ENCODE assay signal across 8 mouse cellular contexts in genomic region chr7:128610490-128610889, GRCm38 (mm10). TPM values are rescaled to one million over a fixed set of nuclear protein-coding genes. Genes with fewer than 3 reads are reported as not detected.
DNase-seq lines count a peak whose midpoint lies in the region; ATAC-seq and TF ChIP-seq lines count a peak whose summit lies in the region.

No protein-coding gene starts in this region.

- in situ Hi-C loops in CH12.LX (cut with MboI; ENCODE audit: low pct_ligation_motif_present, low pct_unique_long_range_greater_than_20kb, low sequenced_read_pairs), result no loop called here

- no peaks in the 10 kb centered on the region for H3K9me3 ChIP-seq in CH12.LX (replicated peaks; ENCODE audit: low read length)
- H3K9me3 ChIP-seq in heart, postnatal 0 days (replicated peaks; ENCODE audit: control insufficient read depth, low read length), result no peaks in the 10 kb centered on the region

- no peak for ATAC-seq in heart, postnatal 0 days (ENCODE audit: insufficient read depth, low read depth)
- ATAC-seq in megakaryocyte, adult 5-6 weeks (ENCODE audit: poor library complexity, severe bottlenecking), result 0 out of 2 replicates have a peak, but pooled peaks have one; percentile 1

- H3K79me2 ChIP-seq in CH12.LX (replicated peaks; ENCODE audit: control insufficient read depth, extremely low read depth, insufficient read depth, poor library complexity, severe bottlenecking), result no peaks in the 10 kb centered on the region

- H3K4me3 ChIP-seq in CH12.LX (replicated peaks in 1 of 3; ENCODE audit: low read depth in 2 of 3, low read length in 2 of 3, poor library complexity in 1 of 3), result no peak overlapping the region
- H3K4me3 ChIP-seq in heart, postnatal 0 days (ENCODE audit: low read depth, low read length), result peak overlapping the region; percentile 71

- TF ChIP-seq CTCF in CH12.LX (conservative IDR thresholded peaks at IDR 0.05 in 1 of 2, IDR thresholded peaks at IDR 0.05 in 1 of 2; ENCODE audit: low read depth in 2 of 2, low read length in 2 of 2), result no peak
- TF ChIP-seq CTCF in heart, postnatal 0 days (IDR thresholded peaks at IDR 0.05; ENCODE audit: low read depth), result no peak

- peak; percentile 82 for DNase-seq in heart, adult 11 months
- no peak for DNase-seq in heart, postnatal 4 days
- no peak for DNase-seq in CH12.LX (ENCODE audit: extremely low read depth)
- no peak for DNase-seq in heart, postnatal 0 days (ENCODE audit: low spot score)
- no peak for DNase-seq in right cerebral cortex, adult 18-20 months
- no peak for DNase-seq in frontal cortex, postnatal 25 days (ENCODE audit: low spot score in 2 of 2)
- no peak for DNase-seq in spleen, postnatal 10 days (ENCODE audit: low spot score in 2 of 2)

- no peaks in the 10 kb centered on the region for H3K27me3 ChIP-seq in CH12.LX (replicated peaks)
- H3K27me3 ChIP-seq in heart, postnatal 0 days (ENCODE audit: control insufficient read depth, insufficient read depth, low read length), result no peaks in the 10 kb centered on the region

- H3K4me1 ChIP-seq in CH12.LX (ENCODE audit: control insufficient read depth in 1 of 2, insufficient read depth in 2 of 2), result peaks cover 0 to 14% of the 10 kb centered on the region in 2 experiments; a peak in 2 of 4 replicates
- no peaks in the 10 kb centered on the region for H3K4me1 ChIP-seq in heart, postnatal 0 days (ENCODE audit: control insufficient read depth, insufficient read depth)

- 86% methylated on average over 6 of the region's 6 CpGs for WGBS in heart, postnatal 0 days

- no peak overlapping the region for H3K27ac ChIP-seq in CH12.LX (ENCODE audit: insufficient read depth, low read depth)
- peak overlapping the region; percentile 58 for H3K27ac ChIP-seq in heart, postnatal 0 days (ENCODE audit: low read depth)

- H3K9ac ChIP-seq in CH12.LX (ENCODE audit: insufficient read depth, low read depth), result no peak overlapping the region
- peak overlapping the region; percentile 42 for H3K9ac ChIP-seq in heart, postnatal 0 days (replicated peaks; ENCODE audit: low read depth, low read length)

- no peak for TF ChIP-seq EP300 in CH12.LX (IDR thresholded peaks at IDR 0.05; ENCODE audit: low read length)
- TF ChIP-seq EP300 in heart, postnatal 0 days (IDR thresholded peaks at IDR 0.05; ENCODE audit: low read depth), result no peak

- dilution Hi-C loops in CH12.LX (cut with MboI; ENCODE audit: extremely low pct_ligation_motif_present, extremely low pct_unique_long_range_greater_than_20kb, low sequenced_read_pairs), result no loop called here

- no peak for TF ChIP-seq RAD21 in CH12.LX (IDR thresholded peaks at IDR 0.05; ENCODE audit: low read depth, low read length)

- H3K4me2 ChIP-seq in CH12.LX (ENCODE audit: insufficient read depth, low read depth, poor library complexity, severe bottlenecking), result 0 out of 2 replicates have a peak overlapping the region, but pooled peaks have one; percentile 11
- peak overlapping the region; percentile 92 for H3K4me2 ChIP-seq in heart, postnatal 0 days (ENCODE audit: low read depth, low read length)

- no peak for TF ChIP-seq POLR2A in CH12.LX (IDR thresholded peaks at IDR 0.05; ENCODE audit: low read depth, low read length)

- H3K36me3 ChIP-seq in CH12.LX (replicated peaks in 1 of 2; ENCODE audit: control insufficient read depth in 1 of 2, insufficient read depth in 1 of 2, low read length in 1 of 2), result no peaks in the 10 kb centered on the region
- no peaks in the 10 kb centered on the region for H3K36me3 ChIP-seq in heart, postnatal 0 days (replicated peaks; ENCODE audit: control insufficient read depth, insufficient read depth, low read length)

TF ChIP-seq in CH12.LX, 34 proteins besides CTCF, POLR2A, EP300 and RAD21:
- TF ChIP-seq CHD1 (IDR thresholded peaks at IDR 0.05; ENCODE audit: low read depth, low read length), result no peak
- TF ChIP-seq USF1 (IDR thresholded peaks at IDR 0.05; ENCODE audit: low read depth, low read length), result no peak
- TF ChIP-seq JUN (IDR thresholded peaks at IDR 0.05; ENCODE audit: insufficient read depth, low read depth, low read length), result no peak
- no peak for TF ChIP-seq PAX5 (IDR thresholded peaks at IDR 0.05; ENCODE audit: low read length)

RNA-seq across cellular contexts. Expression of gene Inpp5f, which starts 0.6 kb away (rescaled TPM):
- 1 to 10 TPM; 8.9 to 9.9 TPM for total RNA-seq in heart, postnatal 4 days (2021)
- total RNA-seq in CH12.LX (2012; rRNA removed), result 3.5 and 4.0 TPM in 2 replicates
- total RNA-seq in CH12.LX (2014; rRNA removed), result 5.5 and 7.3 TPM in 2 replicates
- polyA plus RNA-seq in CH12.LX (2012; ENCODE audit: insufficient read length, low read depth), result 5.7 and 6.2 TPM in 2 replicates
- total RNA-seq in heart, postnatal 0 days (2014; rRNA removed; ENCODE audit: low replicate concordance), result 4.8 and 10.9 TPM in 2 replicates
- 5.3 and 5.4 TPM in 2 replicates for polyA plus RNA-seq in heart, postnatal 0 days (2015; fragmentation: Nextera tagmentation; extraction: Ambion mirVana)
- 36.6 and 44.5 TPM in 2 replicates for total RNA-seq in megakaryocyte, adult 5-6 weeks (2015)
- 37.3 and 38.9 TPM in 2 replicates for total RNA-seq in megakaryocyte, adult 5-6 weeks (2017)
